Mouse (Mus musculus): ENCODE results near the gene Gm20741. TPM values are rescaled to one million over a fixed set of nuclear protein-coding genes. Genes with fewer than 3 reads are reported as not detected.

Gm20741 gene
- polyA plus RNA-seq, 1 experiment, result not detected

DNA sequence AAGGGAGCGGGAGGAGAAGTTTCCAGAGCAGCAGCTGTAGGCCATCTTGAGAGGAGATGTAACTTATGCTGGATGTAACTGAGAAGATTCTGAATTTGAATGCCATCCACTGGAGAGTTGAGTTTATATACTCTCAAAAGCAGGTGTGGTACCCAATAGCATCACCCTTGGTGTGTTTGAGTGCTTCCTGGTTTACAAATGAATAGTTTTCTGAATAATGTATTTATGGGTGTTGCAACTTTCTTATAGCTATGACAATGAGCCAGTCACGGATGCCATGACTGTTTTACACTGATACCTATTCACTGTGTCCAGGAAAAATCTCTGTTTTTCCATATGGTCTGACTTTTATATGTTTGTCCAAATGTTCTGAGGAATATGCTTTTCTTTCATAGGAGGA lies 37.9 kb downstream of the Gm20741 start, which contains the start of gene 2310057N15Rik:
Gene 2310057N15Rik, minus strand, starts transcription at position 101 of the 400 bp plus-strand sequence.
- no peak for TF ChIP-seq GATA1 (IDR thresholded peaks at IDR 0.05; ENCODE audit: borderline replicate concordance, low read length)
- TF ChIP-seq FLI1 (IDR thresholded peaks at IDR 0.05; ENCODE audit: low read length), result no peak
- H3K9me3 ChIP-seq, result peaks cover 9% of the 10 kb centered on the region
- no peaks in the 10 kb centered on the region for H3K27me3 ChIP-seq (replicated peaks)
- H3K36me3 ChIP-seq (replicated peaks; ENCODE audit: low read length), result no peaks in the 10 kb centered on the region
- no peak within 1 kb of the TSS for H3K4me3 ChIP-seq (replicated peaks)
- H3K4me1 ChIP-seq, result no peaks in the 10 kb centered on the region

Other genes starting within 250 kb of the Gm20741 start
- not detected in 2 replicates for gene Cldn8, start 249.0 kb downstream of the Gm20741 start, polyA plus RNA-seq (2012; ENCODE audit: insufficient read depth, low replicate concordance)
- not detected in 2 replicates for gene Krtap24-1, start 199.9 kb downstream of the Gm20741 start, polyA plus RNA-seq (2012; ENCODE audit: insufficient read depth, low replicate concordance)
- not detected in 2 replicates for gene 2310079G19Rik, start 184.6 kb downstream of the Gm20741 start, polyA plus RNA-seq (2012; ENCODE audit: insufficient read depth, low replicate concordance)
- not detected in 2 replicates for gene Krtap26-1, start 164.4 kb downstream of the Gm20741 start, polyA plus RNA-seq (2012; ENCODE audit: insufficient read depth, low replicate concordance)
- gene Krtap27-1, start 140.5 kb downstream of the Gm20741 start, polyA plus RNA-seq (2012; ENCODE audit: insufficient read depth, low replicate concordance), result not detected in 2 replicates
- not detected in 2 replicates for gene 2310061N02Rik, start 104.3 kb downstream of the Gm20741 start, polyA plus RNA-seq (2012; ENCODE audit: insufficient read depth, low replicate concordance)
- gene Krtap13-1, start 83.4 kb downstream of the Gm20741 start, polyA plus RNA-seq (2012; ENCODE audit: insufficient read depth, low replicate concordance), result not detected in 2 replicates
- gene Krtap13, start 60.6 kb downstream of the Gm20741 start, polyA plus RNA-seq (2012; ENCODE audit: insufficient read depth, low replicate concordance), result not detected in 2 replicates
- not detected in 2 replicates for gene 2310034C09Rik, start 53.4 kb downstream of the Gm20741 start, polyA plus RNA-seq (2012; ENCODE audit: insufficient read depth, low replicate concordance)
- gene 2310057N15Rik, start 38.0 kb downstream of the Gm20741 start, polyA plus RNA-seq (2012; ENCODE audit: insufficient read depth, low replicate concordance), result not detected in 2 replicates
- gene Gm5965, start 34.3 kb downstream of the Gm20741 start, polyA plus RNA-seq (2012; ENCODE audit: insufficient read depth, low replicate concordance), result not detected in 2 replicates
- gene Krtap15, start 8.0 kb upstream of the Gm20741 start, polyA plus RNA-seq (2012; ENCODE audit: insufficient read depth, low replicate concordance), result not detected in 2 replicates
- not detected in 2 replicates for gene Krtap14, start 13.9 kb upstream of the Gm20741 start, polyA plus RNA-seq (2012; ENCODE audit: insufficient read depth, low replicate concordance)
- not detected in 2 replicates for gene Krtap19-1, start 57.2 kb upstream of the Gm20741 start, polyA plus RNA-seq (2012; ENCODE audit: insufficient read depth, low replicate concordance)
- not detected in 2 replicates for gene Krtap19-2, start 62.0 kb upstream of the Gm20741 start, polyA plus RNA-seq (2012; ENCODE audit: insufficient read depth, low replicate concordance)
- not detected in 2 replicates for gene Krtap19-3, start 65.8 kb upstream of the Gm20741 start, polyA plus RNA-seq (2012; ENCODE audit: insufficient read depth, low replicate concordance)
- not detected in 2 replicates for gene Krtap19-4, start 72.9 kb upstream of the Gm20741 start, polyA plus RNA-seq (2012; ENCODE audit: insufficient read depth, low replicate concordance)
- not detected in 2 replicates for gene Krtap19-5, start 84.2 kb upstream of the Gm20741 start, polyA plus RNA-seq (2012; ENCODE audit: insufficient read depth, low replicate concordance)
- not detected in 2 replicates for gene Krtap19-9b, start 120.0 kb upstream of the Gm20741 start, polyA plus RNA-seq (2012; ENCODE audit: insufficient read depth, low replicate concordance)
- not detected in 2 replicates for gene Krtap16-3, start 150.7 kb upstream of the Gm20741 start, polyA plus RNA-seq (2012; ENCODE audit: insufficient read depth, low replicate concordance)
- not detected in 2 replicates for gene Krtap22-2, start 198.5 kb upstream of the Gm20741 start, polyA plus RNA-seq (2012; ENCODE audit: insufficient read depth, low replicate concordance)
- not detected in 2 replicates for gene Gm10229, start 203.1 kb upstream of the Gm20741 start, polyA plus RNA-seq (2012; ENCODE audit: insufficient read depth, low replicate concordance)
- gene Krtap6-1, start 219.5 kb upstream of the Gm20741 start, polyA plus RNA-seq (2012; ENCODE audit: insufficient read depth, low replicate concordance), result not detected in 2 replicates
- not detected in 2 replicates for gene Gm10228, start 229.3 kb upstream of the Gm20741 start, polyA plus RNA-seq (2012; ENCODE audit: insufficient read depth, low replicate concordance)
- not detected in 2 replicates for gene Krtap6-5, start 235.7 kb upstream of the Gm20741 start, polyA plus RNA-seq (2012; ENCODE audit: insufficient read depth, low replicate concordance)

Data from megakaryocyte, embryonic 14.5 days (primary cell).